Mouse (Mus musculus) hindbrain, embryonic 11.5 days (tissue): ENCODE data around the gene H2-M10.3. TPM values are rescaled to one million over a fixed set of nuclear protein-coding genes. Genes with fewer than 3 reads are reported as not detected.

ENCODE experiments used
- ATAC-seq: fragments of 200-750 bp; cut with Nextera tagmentation; 2 replicates; pipeline ENCODE4 v1.8.0; 2017; ENCODE audit warnings: mild to moderate bottlenecking, moderate TSS enrichment, moderate library complexity; ENCODE audit not compliant: low FRiP score
- DNase-seq: peaks from one replicate; pipeline ENCODE4 v3.0.0-alpha.2; 2015; ENCODE audit warnings: low spot score
- H3K27ac ChIP-seq: fragments of 300-500 bp; sonication (generic); 2 replicates; pipeline ENCODE4 v1.5.1; 2014; ENCODE audit warnings: mild to moderate bottlenecking, low read depth, low read length
- H3K27me3 ChIP-seq: fragments of 300-500 bp; sonication (generic); 2 replicates; pipeline ENCODE4 v1.6.1; 2014; ENCODE audit warnings: mild to moderate bottlenecking, low read length, moderate library complexity, mixed read lengths; ENCODE audit not compliant: control insufficient read depth, insufficient read depth
- H3K36me3 ChIP-seq: fragments of 300-500 bp; sonication (generic); 2 replicates; pipeline ENCODE4 v1.6.1; 2014; ENCODE audit warnings: mild to moderate bottlenecking, low read length, moderate library complexity, mixed read lengths; ENCODE audit not compliant: control insufficient read depth, insufficient read depth
- H3K4me1 ChIP-seq: fragments of 300-500 bp; sonication (generic); replicated peaks from 2 replicates; pipeline ENCODE4 v1.6.1; 2014; ENCODE audit warnings: low read length, mixed read lengths; ENCODE audit not compliant: control insufficient read depth, insufficient read depth
- H3K4me2 ChIP-seq: fragments of 300-500 bp; sonication (generic); replicated peaks from 2 replicates; pipeline ENCODE4 v1.6.1; 2014; ENCODE audit warnings: mild to moderate bottlenecking, low read depth, low read length
- H3K4me3 ChIP-seq: fragments of 300-500 bp; sonication (generic); 2 replicates; pipeline ENCODE4 v1.5.1; 2014; ENCODE audit warnings: low read depth, low read length
- H3K9ac ChIP-seq: fragments of 300-500 bp; sonication (generic); 2 replicates; pipeline ENCODE4 v1.6.1; 2014; ENCODE audit warnings: low read depth, low read length
- H3K9me3 ChIP-seq: fragments of 300-500 bp; sonication (generic); 2 replicates; pipeline ENCODE4 v1.6.1; 2016; ENCODE audit warnings: low read length; ENCODE audit not compliant: control insufficient read depth
- WGBS: fragments of 180-500 bp; shearing (Covaris S2); extraction: QIAGEN DNeasy Blood & Tissue Kit; methylation state at CpG from one replicate; pipeline ENCODE4 v1.1.7; 2014; 5-methylcytosine and 5-hydroxymethylcytosine counted together
- polyA plus RNA-seq: library from polyadenylated mRNA; unstranded; fragments of >200 nt; fragmentation: Nextera tagmentation; extraction: Ambion mirVana; gene quantifications from 2 replicates; pipeline ENCODE4 v1.2.1, GENCODE M21; 2014

H2-M10.3 gene
- polyA plus RNA-seq, 1 experiment from 2014 or later: not detected

DNA sequence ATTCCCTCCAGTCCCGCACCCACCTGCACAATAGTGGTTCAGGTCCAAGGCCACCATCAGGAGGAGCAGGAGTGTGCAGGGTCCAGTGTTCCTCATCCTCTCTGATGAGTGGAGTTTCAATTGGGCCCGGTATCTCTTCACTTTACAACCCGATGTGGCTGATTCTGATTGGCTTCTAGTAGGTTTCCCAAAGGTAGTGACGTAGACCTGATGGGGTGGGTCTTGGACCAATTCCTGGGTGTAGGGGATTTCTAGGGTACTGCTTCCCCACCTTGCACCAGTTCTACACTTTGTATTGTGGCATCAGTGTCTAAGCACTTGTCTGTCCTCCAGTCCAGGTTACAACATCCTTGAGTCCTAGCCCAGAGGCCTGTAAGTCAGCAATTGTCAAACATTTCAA is 42.2 kb downstream of the H2-M10.3 start, which contains the start of gene H2-M10.1:
Gene H2-M10.1, minus strand, starts transcription at position 101 of the 400 bp plus-strand sequence.
- Histone ChIP-seq H3K9me3 (no peaks in the 10 kb centered on the region), H3K4me1 (no peaks in the 10 kb centered on the region), H3K27ac (no peak within 1 kb of the TSS), H3K27me3 (no peaks in the 10 kb centered on the region), H3K36me3 (no peaks in the 10 kb centered on the region), H3K4me2 (no peak within 1 kb of the TSS), H3K9ac (no peak within 1 kb of the TSS), H3K4me3 (no peak within 1 kb of the TSS)
- DNase-seq (no peak), ATAC-seq (no peak)
- 88% methylated on average over 4 of the region's 4 CpGs for WGBS

DNA sequence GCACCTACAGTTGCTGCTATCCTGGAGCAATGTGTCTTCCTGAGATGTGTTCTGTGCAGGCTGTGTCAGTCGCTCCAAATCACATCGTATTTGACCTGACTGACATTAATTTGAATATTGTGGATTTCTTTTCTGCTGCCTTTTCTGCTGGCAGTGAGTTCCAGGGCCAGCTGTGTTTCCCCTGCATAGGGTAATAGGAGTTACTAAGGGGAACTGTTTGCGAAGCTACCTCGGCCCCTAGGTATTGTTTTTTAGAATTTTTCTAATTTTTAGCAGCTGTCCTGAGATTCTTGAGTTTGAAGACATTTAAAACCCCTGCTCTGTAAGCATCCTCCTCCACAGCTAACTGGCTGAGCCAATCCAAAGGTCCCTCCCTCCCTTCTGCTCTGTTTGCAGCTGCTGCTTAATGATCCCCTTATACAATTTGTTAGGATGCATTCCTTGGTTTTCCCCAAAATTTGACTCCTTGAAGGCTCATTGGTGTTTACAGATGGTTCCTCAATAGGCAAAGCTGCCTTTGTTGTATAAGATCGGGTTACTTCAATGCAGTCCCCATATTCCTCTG is 52.4 kb downstream of the H2-M10.3 start:
- H3K4me2 ChIP-seq: peak overlapping the region; percentile 55
- peak overlapping the region; percentile 50 for H3K4me3 ChIP-seq
- no peaks in the 10 kb centered on the region for H3K4me1 ChIP-seq
- no peaks in the 10 kb centered on the region for H3K27me3 ChIP-seq
- no peaks in the 10 kb centered on the region for H3K9me3 ChIP-seq
- DNase-seq (peak; percentile 7), ATAC-seq (peak; percentile 20; the same call in 1 of the 2 replicates)
- 31% methylated on average over 5 of the region's 5 CpGs for WGBS
- H3K9ac ChIP-seq: peak overlapping the region; percentile 57
- H3K36me3 ChIP-seq: no peaks in the 10 kb centered on the region
- H3K27ac ChIP-seq: no peak overlapping the region

DNA sequence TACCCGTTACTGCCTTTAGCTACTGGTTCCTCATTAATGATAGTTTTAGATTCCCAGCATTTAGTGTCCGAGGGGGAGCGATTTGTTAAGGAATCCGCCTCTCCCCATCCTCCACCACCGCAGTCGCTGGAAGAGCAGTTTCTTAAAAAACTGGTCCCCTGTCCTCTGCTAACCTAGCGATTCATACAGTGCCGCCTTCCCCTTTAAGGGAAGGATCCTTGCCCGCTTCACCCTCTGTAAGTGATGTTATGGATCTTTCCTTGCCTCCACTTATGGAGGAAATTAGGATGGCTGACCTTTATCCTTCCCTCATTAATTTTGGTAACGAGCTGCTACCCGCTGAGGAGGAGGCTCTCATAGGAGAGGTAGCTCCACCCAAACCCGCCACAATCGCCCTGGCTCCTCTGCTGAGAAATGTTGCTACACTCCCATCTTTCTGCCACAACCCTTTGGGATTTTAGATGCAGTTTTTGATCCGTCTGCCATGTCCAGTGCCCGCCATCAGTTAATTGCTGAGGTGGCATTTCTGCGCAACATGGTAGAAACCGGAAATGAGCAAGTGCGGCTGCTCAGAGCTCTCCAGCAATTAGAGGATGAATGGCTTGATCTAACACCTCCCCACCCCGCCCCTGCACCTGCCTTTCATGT is 53.1 kb downstream of the H2-M10.3 start:
- Histone ChIP-seq H3K4me1 (no peaks in the 10 kb centered on the region), H3K27ac (peak overlapping the region; percentile 42), H3K4me3 (peak overlapping the region; percentile 50), H3K9me3 (no peaks in the 10 kb centered on the region), H3K27me3 (no peaks in the 10 kb centered on the region), H3K36me3 (no peaks in the 10 kb centered on the region), H3K4me2 (peak overlapping the region; percentile 55), H3K9ac (peak overlapping the region; percentile 57)
- ATAC-seq (peak; percentile 87), DNase-seq (peak; percentile 66)
- WGBS: under 1% methylated on average over 19 of the region's 19 CpGs

Other genes with a start within 250 kb of the H2-M10.3 start
- not detected in 2 replicates for gene Gm19684, start 246.7 kb downstream of the H2-M10.3 start, polyA plus RNA-seq
- gene Gm7030, start 239.0 kb downstream of the H2-M10.3 start, polyA plus RNA-seq: not detected in 2 replicates
- not detected in 2 replicates for gene Gm8909, start 199.9 kb downstream of the H2-M10.3 start, polyA plus RNA-seq
- not detected in 2 replicates for gene H2-T3, start 178.1 kb downstream of the H2-M10.3 start, polyA plus RNA-seq
- 86.4 and 91.0 TPM in 2 replicates for gene Rpp21, start 110.3 kb downstream of the H2-M10.3 start, polyA plus RNA-seq
- 19.5 and 22.3 TPM in 2 replicates for gene Trim39, start 96.2 kb downstream of the H2-M10.3 start, polyA plus RNA-seq
- not detected in 2 replicates for gene H2-M10.2, start 81.9 kb downstream of the H2-M10.3 start, polyA plus RNA-seq
- gene H2-M10.1, start 42.3 kb downstream of the H2-M10.3 start, polyA plus RNA-seq: not detected in 2 replicates
- gene H2-M10.4, start 93.9 kb upstream of the H2-M10.3 start, polyA plus RNA-seq: not detected in 2 replicates
- not detected in 2 replicates for gene H2-M11, start 178.7 kb upstream of the H2-M10.3 start, polyA plus RNA-seq